Mouse (Mus musculus): ENCODE data around the gene Vash2. TPM values are rescaled to one million over a fixed set of nuclear protein-coding genes. Genes with fewer than 3 reads are reported as not detected.

Gene Vash2
- polyA plus RNA-seq, 1 experiment from 2014 or later = 61.0 TPM

- Histone ChIP-seq H3K4me3 (ENCODE audit: low read depth, low read length) (no peak overlapping the region), H3K9ac (ENCODE audit: low read depth, low read length) (no peak overlapping the region), H3K36me3 (ENCODE audit: control insufficient read depth, insufficient read depth, low read length) (no peaks in the 10 kb centered on the region), H3K4me1 (replicated peaks; ENCODE audit: control insufficient read depth, insufficient read depth, low read length) (peaks cover 4% of the 10 kb centered on the region; the same call in 1 of the 2 replicates), H3K27me3 (ENCODE audit: control insufficient read depth, insufficient read depth, low read length) (no peaks in the 10 kb centered on the region), H3K4me2 (replicated peaks; ENCODE audit: low read depth, low read length) (no peak overlapping the region), H3K9me3 (ENCODE audit: control insufficient read depth, low read length) (no peaks in the 10 kb centered on the region), H3K27ac (ENCODE audit: low read depth, low read length) (no peak overlapping the region)
- 94% methylated on average over 1 of the region's 1 CpGs for WGBS
- no peak for DNase-seq (ENCODE audit: low spot score)
- no peak for ATAC-seq (ENCODE audit: low FRiP score)
Observed at GRCm38 (mm10) chr1:190980470-190980869, 1.4 kb upstream of the Vash2 start.

GRCm38 (mm10) chr1:190978511-190979073 is 504 bp downstream of the Vash2 start:
- 0% methylated on average over 32 of the region's 46 CpGs for WGBS
- DNase-seq (ENCODE audit: low spot score) (peak; percentile 66), ATAC-seq (ENCODE audit: low FRiP score) (peak; percentile 83)
- H3K9ac ChIP-seq (ENCODE audit: low read depth, low read length) = peak overlapping the region; percentile 90
- peak overlapping the region; percentile 89 for H3K4me2 ChIP-seq (replicated peaks; ENCODE audit: low read depth, low read length)
- H3K4me1 ChIP-seq (replicated peaks; ENCODE audit: control insufficient read depth, insufficient read depth, low read length) = peaks cover 4% of the 10 kb centered on the region; the same call in 1 of the 2 replicates
- H3K36me3 ChIP-seq (ENCODE audit: control insufficient read depth, insufficient read depth, low read length) = no peaks in the 10 kb centered on the region
- no peaks in the 10 kb centered on the region for H3K27me3 ChIP-seq (ENCODE audit: control insufficient read depth, insufficient read depth, low read length)
- H3K4me3 ChIP-seq (ENCODE audit: low read depth, low read length) = peak overlapping the region; percentile 74
- H3K9me3 ChIP-seq (ENCODE audit: control insufficient read depth, low read length) = no peaks in the 10 kb centered on the region
- peak overlapping the region; percentile 89 for H3K27ac ChIP-seq (ENCODE audit: low read depth, low read length)

GRCm38 (mm10) chr1:190978001-190978400 is 1.1 kb downstream of the Vash2 start:
- ATAC-seq (ENCODE audit: low FRiP score) (peak; percentile 13), DNase-seq (ENCODE audit: low spot score) (peak; percentile 53)
- 0% methylated on average over 22 of the region's 22 CpGs for WGBS
- Histone ChIP-seq H3K4me1 (replicated peaks; ENCODE audit: control insufficient read depth, insufficient read depth, low read length) (peaks cover 4% of the 10 kb centered on the region; the same call in 1 of the 2 replicates), H3K9ac (ENCODE audit: low read depth, low read length) (peak overlapping the region; percentile 90), H3K36me3 (ENCODE audit: control insufficient read depth, insufficient read depth, low read length) (no peaks in the 10 kb centered on the region), H3K27ac (ENCODE audit: low read depth, low read length) (peak overlapping the region; percentile 89; the same call in 1 of the 2 replicates), H3K27me3 (ENCODE audit: control insufficient read depth, insufficient read depth, low read length) (no peaks in the 10 kb centered on the region), H3K9me3 (ENCODE audit: control insufficient read depth, low read length) (no peaks in the 10 kb centered on the region), H3K4me3 (ENCODE audit: low read depth, low read length) (peak overlapping the region; percentile 74), H3K4me2 (replicated peaks; ENCODE audit: low read depth, low read length) (peak overlapping the region; percentile 89)

- Histone ChIP-seq H3K36me3 (ENCODE audit: control insufficient read depth, insufficient read depth, low read length) (no peaks in the 10 kb centered on the region), H3K4me1 (replicated peaks; ENCODE audit: control insufficient read depth, insufficient read depth, low read length) (peaks cover 4% of the 10 kb centered on the region; the same call in 1 of the 2 replicates), H3K9me3 (ENCODE audit: control insufficient read depth, low read length) (no peaks in the 10 kb centered on the region), H3K27ac (ENCODE audit: low read depth, low read length) (no peak overlapping the region), H3K4me2 (replicated peaks; ENCODE audit: low read depth, low read length) (peak overlapping the region; percentile 89), H3K9ac (ENCODE audit: low read depth, low read length) (peak overlapping the region; percentile 90; the same call in 1 of the 2 replicates), H3K27me3 (ENCODE audit: control insufficient read depth, insufficient read depth, low read length) (no peaks in the 10 kb centered on the region), H3K4me3 (ENCODE audit: low read depth, low read length) (peak overlapping the region; percentile 74)
- WGBS = 56% methylated on average over 11 of the region's 11 CpGs
- ATAC-seq (ENCODE audit: low FRiP score) = no peak
- DNase-seq (ENCODE audit: low spot score) = no peak
Observed at GRCm38 (mm10) chr1:190976887-190977573, 2.1 kb downstream of the Vash2 start.

GRCm38 (mm10) chr1:190974833-190975232 is 4.3 kb downstream of the Vash2 start:
- ATAC-seq (ENCODE audit: low FRiP score) = no peak
- H3K4me2 ChIP-seq (replicated peaks; ENCODE audit: low read depth, low read length) = no peak overlapping the region
- H3K4me1 ChIP-seq (replicated peaks; ENCODE audit: control insufficient read depth, insufficient read depth, low read length) = peaks cover 4% of the 10 kb centered on the region; the same call in 1 of the 2 replicates
- no peak overlapping the region for H3K9ac ChIP-seq (ENCODE audit: low read depth, low read length)
- 86% methylated on average over 1 of the region's 1 CpGs for WGBS
- H3K4me3 ChIP-seq (ENCODE audit: low read depth, low read length) = no peak overlapping the region
- no peaks in the 10 kb centered on the region for H3K9me3 ChIP-seq (ENCODE audit: control insufficient read depth, low read length)
- no peak overlapping the region for H3K27ac ChIP-seq (ENCODE audit: low read depth, low read length)
- H3K27me3 ChIP-seq (ENCODE audit: control insufficient read depth, insufficient read depth, low read length) = no peaks in the 10 kb centered on the region
- peaks cover 3% of the 10 kb centered on the region; the same call in 1 of the 2 replicates for H3K36me3 ChIP-seq (ENCODE audit: control insufficient read depth, insufficient read depth, low read length)
- no peak for DNase-seq (ENCODE audit: low spot score)

GRCm38 (mm10) chr1:190974191-190974590 is 4.9 kb downstream of the Vash2 start:
- Histone ChIP-seq H3K4me2 (replicated peaks; ENCODE audit: low read depth, low read length) (no peak overlapping the region), H3K27ac (ENCODE audit: low read depth, low read length) (no peak overlapping the region), H3K9ac (ENCODE audit: low read depth, low read length) (no peak overlapping the region), H3K27me3 (ENCODE audit: control insufficient read depth, insufficient read depth, low read length) (no peaks in the 10 kb centered on the region), H3K4me1 (replicated peaks; ENCODE audit: control insufficient read depth, insufficient read depth, low read length) (peaks cover 4% of the 10 kb centered on the region; the same call in 1 of the 2 replicates), H3K36me3 (ENCODE audit: control insufficient read depth, insufficient read depth, low read length) (peaks cover 5% of the 10 kb centered on the region; the same call in 1 of the 2 replicates), H3K4me3 (ENCODE audit: low read depth, low read length) (no peak overlapping the region), H3K9me3 (ENCODE audit: control insufficient read depth, low read length) (no peaks in the 10 kb centered on the region)
- ATAC-seq (ENCODE audit: low FRiP score) = no peak
- DNase-seq (ENCODE audit: low spot score) = no peak
- 92% methylated on average over 8 of the region's 8 CpGs for WGBS

GRCm38 (mm10) chr1:190972612-190973192 is 6.4 kb downstream of the Vash2 start:
- 77% methylated on average over 7 of the region's 7 CpGs for WGBS
- DNase-seq (ENCODE audit: low spot score) = no peak
- H3K27ac ChIP-seq (ENCODE audit: low read depth, low read length) = no peak overlapping the region
- H3K9ac ChIP-seq (ENCODE audit: low read depth, low read length) = no peak overlapping the region
- no peak overlapping the region for H3K4me2 ChIP-seq (replicated peaks; ENCODE audit: low read depth, low read length)
- H3K4me1 ChIP-seq (replicated peaks; ENCODE audit: control insufficient read depth, insufficient read depth, low read length) = peaks cover 4% of the 10 kb centered on the region; the same call in 1 of the 2 replicates
- no peaks in the 10 kb centered on the region for H3K9me3 ChIP-seq (ENCODE audit: control insufficient read depth, low read length)
- no peak for ATAC-seq (ENCODE audit: low FRiP score)
- H3K36me3 ChIP-seq (ENCODE audit: control insufficient read depth, insufficient read depth, low read length) = peaks cover 5% of the 10 kb centered on the region; the same call in 1 of the 2 replicates
- no peaks in the 10 kb centered on the region for H3K27me3 ChIP-seq (ENCODE audit: control insufficient read depth, insufficient read depth, low read length)
- H3K4me3 ChIP-seq (ENCODE audit: low read depth, low read length) = no peak overlapping the region

GRCm38 (mm10) chr1:190971708-190972610 is 7.1 kb downstream of the Vash2 start:
- H3K4me2 ChIP-seq (replicated peaks; ENCODE audit: low read depth, low read length) = no peak overlapping the region
- no peak overlapping the region for H3K4me3 ChIP-seq (ENCODE audit: low read depth, low read length)
- no peak overlapping the region for H3K27ac ChIP-seq (ENCODE audit: low read depth, low read length)
- DNase-seq (ENCODE audit: low spot score) = no peak
- no peaks in the 10 kb centered on the region for H3K27me3 ChIP-seq (ENCODE audit: control insufficient read depth, insufficient read depth, low read length)
- 89% methylated on average over 14 of the region's 14 CpGs for WGBS
- no peaks in the 10 kb centered on the region for H3K9me3 ChIP-seq (ENCODE audit: control insufficient read depth, low read length)
- H3K36me3 ChIP-seq (ENCODE audit: control insufficient read depth, insufficient read depth, low read length) = peaks cover 5% of the 10 kb centered on the region; the same call in 1 of the 2 replicates
- no peak for ATAC-seq (ENCODE audit: low FRiP score)
- no peak overlapping the region for H3K9ac ChIP-seq (ENCODE audit: low read depth, low read length)
- 0 out of 2 replicates have a peak, but pooled peaks cover 3% of the 10 kb centered on the region for H3K4me1 ChIP-seq (replicated peaks; ENCODE audit: control insufficient read depth, insufficient read depth, low read length)
